Mouse (Mus musculus) forebrain, embryonic 16.5 days (tissue): Measurements from ENCODE around the gene Olfr133. TPM values are rescaled to one million over a fixed set of nuclear protein-coding genes. Genes with fewer than 3 reads are reported as not detected.
"Not testable (repeated sequence)": the region's sequence is repeated elsewhere in the genome, so short reads cannot be mapped to it uniquely, and the experiment has no call there.

ENCODE experiments used
- ATAC-seq: fragments of 200-750 bp; cut with Nextera tagmentation; 2 replicates; pipeline ENCODE4 v1.8.0; 2017; ENCODE audit warnings: mild to moderate bottlenecking, moderate library complexity
- H3K27ac ChIP-seq: fragments of 300-500 bp; sonication (generic); 2 replicates; pipeline ENCODE4 v1.5.1; 2014; ENCODE audit warnings: low read length, control low read depth
- H3K27me3 ChIP-seq: fragments of 300-500 bp; sonication (generic); replicated peaks from 2 replicates; pipeline ENCODE4 v1.6.1; 2014; ENCODE audit warnings: low read length; ENCODE audit not compliant: control insufficient read depth, insufficient read depth
- H3K36me3 ChIP-seq: fragments of 300-500 bp; sonication (generic); 2 replicates; pipeline ENCODE4 v1.6.1; 2014; ENCODE audit not compliant: control insufficient read depth, insufficient read depth
- H3K4me1 ChIP-seq: fragments of 300-500 bp; sonication (generic); replicated peaks from 2 replicates; pipeline ENCODE4 v1.6.1; 2014; ENCODE audit warnings: low read length; ENCODE audit not compliant: control insufficient read depth, insufficient read depth
- H3K4me2 ChIP-seq: fragments of 300-500 bp; sonication (generic); 2 replicates; pipeline ENCODE4 v1.6.1; 2014; ENCODE audit warnings: mild to moderate bottlenecking, low read length, control low read depth
- H3K4me3 ChIP-seq: fragments of 300-500 bp; sonication (generic); replicated peaks from 2 replicates; pipeline ENCODE4 v1.5.1; 2014; ENCODE audit warnings: mild to moderate bottlenecking, low read length, control low read depth
- H3K9ac ChIP-seq: fragments of 300-500 bp; sonication (generic); replicated peaks from 2 replicates; pipeline ENCODE4 v1.6.1; 2014; ENCODE audit warnings: low read depth, low read length, control low read depth
- H3K9me3 ChIP-seq: fragments of 300-500 bp; sonication (generic); 2 replicates; pipeline ENCODE4 v1.6.1; 2016; ENCODE audit warnings: low read length; ENCODE audit not compliant: control insufficient read depth
- WGBS: fragments of 180-500 bp; shearing (Covaris S2); extraction: QIAGEN DNeasy Blood & Tissue Kit; methylation state at CpG from one replicate; pipeline ENCODE4 v1.1.7; 2014; 5-methylcytosine and 5-hydroxymethylcytosine counted together
- polyA plus RNA-seq: library from polyadenylated mRNA; unstranded; fragments of >200 nt; fragmentation: Nextera tagmentation; extraction: Ambion mirVana; gene quantifications from 2 replicates; pipeline ENCODE4 v1.2.1, GENCODE M21; 2015

Gene Olfr133
- not detected in 2 replicates for polyA plus RNA-seq

DNA sequence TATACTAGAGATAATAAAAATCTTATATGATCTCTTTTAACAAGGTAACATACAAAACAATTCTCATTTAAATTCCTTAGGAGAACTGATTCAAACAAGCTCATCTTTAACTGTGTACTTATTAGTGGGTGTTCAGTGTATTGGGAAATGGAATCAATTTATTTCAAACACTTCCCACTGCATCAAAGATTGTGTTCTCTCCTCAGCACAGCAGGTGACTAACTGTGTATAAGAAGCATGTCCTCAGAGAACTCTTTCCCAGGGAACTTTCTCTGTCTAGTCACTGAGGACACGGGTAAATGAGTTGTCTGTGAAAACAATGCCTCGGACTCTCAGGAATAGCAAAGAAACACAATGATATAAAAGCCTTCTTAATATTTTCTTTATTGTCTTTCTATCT, at the start of gene Olfr133:
Olfr133 (plus strand) TSS at position 301 of the 400 bp plus-strand sequence.
- no peak for ATAC-seq
- no peak within 1 kb of the TSS for H3K4me3 ChIP-seq
- no peak within 1 kb of the TSS for H3K9ac ChIP-seq
- no peaks in the 10 kb centered on the region for H3K9me3 ChIP-seq
- H3K36me3 ChIP-seq = no peaks in the 10 kb centered on the region
- no peak within 1 kb of the TSS for H3K27ac ChIP-seq
- no peak within 1 kb of the TSS for H3K4me2 ChIP-seq
- no peaks in the 10 kb centered on the region for H3K4me1 ChIP-seq
- 66% methylated on average over 2 of the region's 2 CpGs for WGBS
- no peaks in the 10 kb centered on the region for H3K27me3 ChIP-seq

DNA sequence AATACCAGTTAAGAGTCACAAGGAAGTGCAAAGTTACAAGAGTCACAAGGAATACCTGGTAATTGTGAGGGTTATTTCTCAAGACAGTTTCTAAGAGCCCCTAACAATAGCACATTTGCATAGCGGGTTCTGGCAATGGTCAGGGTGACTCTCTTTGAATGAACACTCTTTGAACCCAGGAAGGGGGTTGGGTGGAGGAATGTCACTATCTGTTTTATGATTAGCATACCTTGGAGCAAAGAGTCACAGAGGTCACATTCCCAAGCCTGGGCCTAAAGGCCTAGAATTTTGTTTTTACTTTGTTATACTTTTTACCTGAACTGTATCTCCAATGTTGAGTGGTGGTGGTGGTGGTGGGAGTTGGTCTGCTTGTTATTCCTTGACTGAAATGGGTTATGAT, 20.9 kb upstream of the Olfr133 start:
- not testable (repeated sequence) for H3K36me3 ChIP-seq, H3K4me1 ChIP-seq, H3K27ac ChIP-seq, H3K9ac ChIP-seq, H3K4me3 ChIP-seq, ATAC-seq, H3K9me3 ChIP-seq, H3K27me3 ChIP-seq, H3K4me2 ChIP-seq
- 86% methylated on average over 1 of the region's 1 CpGs for WGBS

DNA sequence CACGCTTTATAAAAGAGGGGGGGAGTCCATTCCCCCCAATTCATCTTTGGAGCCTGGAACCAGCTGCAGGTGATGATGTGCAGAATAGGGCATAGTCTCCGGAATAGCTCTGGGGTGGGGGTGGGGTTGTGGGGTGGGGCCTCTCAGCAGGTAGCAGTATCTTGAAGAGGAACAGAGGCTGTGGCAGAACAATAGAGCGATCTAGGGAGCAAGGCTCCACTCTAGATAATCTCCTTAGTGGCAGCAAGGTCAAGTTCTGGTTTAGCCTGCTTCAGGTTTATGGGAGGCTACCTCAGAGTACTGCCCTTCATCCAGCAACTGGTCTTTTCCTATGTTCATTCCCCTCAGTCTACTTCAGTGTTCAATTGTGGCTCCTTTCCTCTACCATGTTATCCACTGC, 19.7 kb upstream of the Olfr133 start:
- H3K4me2 ChIP-seq, H3K9ac ChIP-seq, H3K4me1 ChIP-seq, H3K36me3 ChIP-seq, H3K4me3 ChIP-seq, H3K27me3 ChIP-seq, H3K9me3 ChIP-seq, ATAC-seq, H3K27ac ChIP-seq: not testable (repeated sequence)
- WGBS = 59% methylated on average over 3 of the region's 3 CpGs

DNA sequence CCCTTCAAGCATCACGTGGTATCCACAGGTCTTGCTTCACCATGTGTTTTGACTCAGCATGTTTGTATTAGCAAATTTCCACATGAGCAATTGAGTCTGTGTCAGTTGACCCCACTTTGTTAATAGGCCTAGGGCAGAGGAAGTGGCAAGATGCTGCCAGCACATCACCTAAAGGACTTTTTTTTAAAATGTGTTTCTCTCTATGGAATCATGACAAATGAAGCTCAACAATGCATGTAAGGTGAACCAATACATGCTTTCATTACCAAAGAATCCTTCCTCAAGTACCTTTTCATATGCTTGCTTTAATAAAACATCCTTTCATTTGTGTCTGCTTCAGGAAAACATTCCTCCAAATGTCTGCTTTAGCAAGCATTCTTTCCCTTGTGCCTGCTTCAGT, 10.7 kb upstream of the Olfr133 start, which contains the start of gene Olfr132:
Olfr132 (minus strand) TSS at position 101 of the 400 bp plus-strand sequence.
- no peaks in the 10 kb centered on the region for H3K27me3 ChIP-seq
- no peak within 1 kb of the TSS for H3K4me3 ChIP-seq
- ATAC-seq = no peak
- H3K36me3 ChIP-seq = no peaks in the 10 kb centered on the region
- no peaks in the 10 kb centered on the region for H3K9me3 ChIP-seq
- H3K4me1 ChIP-seq = no peaks in the 10 kb centered on the region
- WGBS = 58% methylated on average over 1 of the region's 1 CpGs
- H3K9ac ChIP-seq = no peak within 1 kb of the TSS
- H3K27ac ChIP-seq = no peak within 1 kb of the TSS
- no peak within 1 kb of the TSS for H3K4me2 ChIP-seq

DNA sequence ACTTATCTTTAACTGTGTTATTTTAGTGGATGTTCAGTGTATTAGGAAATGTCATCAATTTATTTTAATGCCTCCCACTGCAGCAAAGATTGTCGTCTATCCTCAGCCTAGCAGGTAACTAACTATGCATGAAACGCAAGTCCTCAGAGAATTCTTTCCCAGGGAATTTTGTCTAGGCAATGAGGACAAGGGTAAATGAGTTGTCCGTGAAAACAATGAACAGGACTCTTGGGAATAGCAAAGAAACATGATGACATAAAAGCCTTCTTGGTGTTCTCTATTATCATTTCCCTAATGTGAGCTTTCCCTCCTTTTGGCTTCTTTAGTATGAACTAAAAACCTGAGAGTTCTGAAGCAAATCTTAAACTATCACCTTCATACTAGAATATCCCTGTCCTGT, 26.0 kb downstream of the Olfr133 start, which contains the start of gene Olfr134:
Olfr134 (plus strand) TSS at position 301 of the 400 bp plus-strand sequence.
- 76% methylated on average over 3 of the region's 3 CpGs for WGBS
- Histone ChIP-seq H3K4me1 (no peaks in the 10 kb centered on the region), H3K9me3 (no peaks in the 10 kb centered on the region), H3K9ac (no peak within 1 kb of the TSS), H3K4me3 (no peak within 1 kb of the TSS), H3K27me3 (no peaks in the 10 kb centered on the region), H3K36me3 (no peaks in the 10 kb centered on the region), H3K4me2 (no peak within 1 kb of the TSS), H3K27ac (no peak within 1 kb of the TSS)
- ATAC-seq = no peak

Other genes starting within 250 kb of the Olfr133 start
- not detected in 2 replicates for gene Olfr127, start 244.8 kb upstream of the Olfr133 start, polyA plus RNA-seq
- not detected in 2 replicates for gene Olfr128, start 224.7 kb upstream of the Olfr133 start, polyA plus RNA-seq
- not detected in 2 replicates for gene Olfr761, start 192.2 kb upstream of the Olfr133 start, polyA plus RNA-seq
- gene Olfr129, start 85.2 kb upstream of the Olfr133 start, polyA plus RNA-seq = not detected in 2 replicates
- not detected in 2 replicates for gene Olfr130, start 81.4 kb upstream of the Olfr133 start, polyA plus RNA-seq
- gene Olfr131, start 56.6 kb upstream of the Olfr133 start, polyA plus RNA-seq = not detected in 2 replicates
- gene Olfr132, start 10.8 kb upstream of the Olfr133 start, polyA plus RNA-seq = not detected in 2 replicates
- not detected in 2 replicates for gene Olfr134, start 26.1 kb downstream of the Olfr133 start, polyA plus RNA-seq
- gene Olfr135, start 59.1 kb downstream of the Olfr133 start, polyA plus RNA-seq = not detected in 2 replicates
- gene Olfr138, start 115.8 kb downstream of the Olfr133 start, polyA plus RNA-seq = not detected in 2 replicates
- gene Olfr137, start 162.3 kb downstream of the Olfr133 start, polyA plus RNA-seq = not detected in 2 replicates
- not detected in 2 replicates for gene Olfr136, start 184.6 kb downstream of the Olfr133 start, polyA plus RNA-seq